Mouse (Mus musculus) testis, adult 2 months (tissue): Measurements from ENCODE around the gene Stk38.

ENCODE experiments used
- CTCF ChIP-seq: fragments of 200-500 bp; IDR thresholded peaks from 2 replicates; pipeline ENCODE4 v1.5.1; 2012; ENCODE audit warnings: low read depth, mild to moderate bottlenecking, inconsistent platforms, low read length, moderate library complexity; ENCODE audit not compliant: control insufficient read depth, insufficient read depth, insufficient replicate concordance
- POLR2A ChIP-seq: fragments of 200-500 bp; IDR thresholded peaks from 2 replicates; pipeline ENCODE4 v1.6.1; 2012; ENCODE audit warnings: low read depth, mild to moderate bottlenecking, inconsistent platforms, low read length, moderate library complexity; ENCODE audit not compliant: control insufficient read depth

DNA sequence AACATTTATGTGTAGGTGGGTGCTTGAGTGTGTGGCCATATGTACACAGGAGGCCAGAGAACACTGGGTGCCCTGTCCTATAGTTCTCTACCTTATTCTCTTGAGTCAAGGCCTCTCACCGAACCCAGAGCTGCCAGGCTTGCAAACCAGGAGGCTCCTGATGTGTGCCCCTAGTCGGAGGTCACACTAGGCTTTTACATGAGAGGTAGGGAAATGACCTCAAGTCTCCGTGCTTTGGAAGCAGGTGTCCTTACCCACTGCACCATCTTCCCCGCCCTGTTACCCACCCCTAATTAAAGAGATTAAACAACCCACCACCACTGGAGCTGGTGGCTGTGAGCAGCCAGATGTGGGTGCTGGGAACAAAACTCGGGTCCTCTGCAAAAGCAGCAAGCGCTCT is 15.6 kb upstream of the Stk38 start:
- TF ChIP-seq POLR2A (no peak), CTCF (no peak)
